Mouse (Mus musculus): ENCODE data around the gene Fgfr2. TPM values are rescaled to one million over a fixed set of nuclear protein-coding genes. Genes with fewer than 3 reads are reported as not detected.

Fgfr2 gene
- total and polyA plus RNA-seq, 2 experiments from 2014 or later: 12.1 to 32.6 TPM

GRCm38 (mm10) chr7:130664037-130664436, 2459.1 kb downstream of the Fgfr2 start:
- 96% methylated on average over 5 of the region's 5 CpGs for WGBS
- ATAC-seq (ENCODE audit: low FRiP score): no peak
- H3K4me3 ChIP-seq (ENCODE audit: low read depth, low read length): no peak overlapping the region
- DNase-seq (ENCODE audit: low spot score): no peak
- H3K9ac ChIP-seq (replicated peaks; ENCODE audit: low read length, poor library complexity, severe bottlenecking): no peak overlapping the region
- TF ChIP-seq CTCF (IDR thresholded peaks at IDR 0.05): no peak
- no peaks in the 10 kb centered on the region for H3K4me1 ChIP-seq (ENCODE audit: insufficient read depth, low read length)
- no peak overlapping the region for H3K27ac ChIP-seq (ENCODE audit: low read depth, low read length)
- H3K4me2 ChIP-seq (ENCODE audit: low read depth, low read length, poor library complexity, severe bottlenecking): no peak overlapping the region
- no peaks in the 10 kb centered on the region for H3K9me3 ChIP-seq (ENCODE audit: low read length)
- no peaks in the 10 kb centered on the region for H3K27me3 ChIP-seq (ENCODE audit: insufficient read depth, low read length)
- H3K36me3 ChIP-seq (ENCODE audit: insufficient read depth, low read length): no peaks in the 10 kb centered on the region

- Histone ChIP-seq H3K27me3 (ENCODE audit: insufficient read depth, low read length) (no peaks in the 10 kb centered on the region), H3K36me3 (ENCODE audit: insufficient read depth, low read length) (no peaks in the 10 kb centered on the region), H3K9me3 (ENCODE audit: low read length) (no peaks in the 10 kb centered on the region), H3K4me3 (ENCODE audit: low read depth, low read length) (no peak overlapping the region), H3K4me2 (ENCODE audit: low read depth, low read length, poor library complexity, severe bottlenecking) (no peak overlapping the region), H3K27ac (ENCODE audit: low read depth, low read length) (no peak overlapping the region), H3K4me1 (ENCODE audit: insufficient read depth, low read length) (no peaks in the 10 kb centered on the region), H3K9ac (replicated peaks; ENCODE audit: low read length, poor library complexity, severe bottlenecking) (no peak overlapping the region)
- WGBS: 61% methylated on average over 4 of the region's 4 CpGs
- no peak for ATAC-seq (ENCODE audit: low FRiP score)
- no peak for DNase-seq (ENCODE audit: low spot score)
- no peak for TF ChIP-seq CTCF (IDR thresholded peaks at IDR 0.05)
These were observed 2460.3 kb downstream of the Fgfr2 start for GRCm38 (mm10) chr7:130662869-130663268.

DNA sequence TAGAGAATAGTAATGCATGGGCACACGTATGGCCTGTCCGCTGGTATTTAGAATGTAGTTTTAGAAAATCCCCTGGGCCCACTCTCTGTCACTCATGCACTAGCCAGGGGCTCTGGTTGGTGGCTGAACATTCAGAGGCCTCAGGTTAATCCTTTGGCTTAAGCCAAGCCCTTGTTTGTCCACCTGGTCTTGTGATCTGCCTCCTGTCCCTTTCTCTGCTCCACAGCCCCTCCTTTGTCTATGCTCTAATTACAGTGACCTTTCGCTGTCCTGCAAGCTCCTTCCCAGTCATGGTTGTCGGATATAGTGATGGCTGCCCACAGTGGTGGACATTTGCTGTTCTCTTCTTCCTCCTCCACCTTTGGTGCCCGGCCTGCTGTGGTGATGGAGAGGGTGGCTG, 2460.9 kb downstream of the Fgfr2 start:
- 51% methylated on average over 5 of the region's 5 CpGs for WGBS
- Histone ChIP-seq H3K4me1 (ENCODE audit: insufficient read depth, low read length) (no peaks in the 10 kb centered on the region), H3K4me2 (ENCODE audit: low read depth, low read length, poor library complexity, severe bottlenecking) (no peak overlapping the region), H3K36me3 (ENCODE audit: insufficient read depth, low read length) (no peaks in the 10 kb centered on the region), H3K27ac (ENCODE audit: low read depth, low read length) (no peak overlapping the region), H3K4me3 (ENCODE audit: low read depth, low read length) (no peak overlapping the region), H3K9ac (replicated peaks; ENCODE audit: low read length, poor library complexity, severe bottlenecking) (no peak overlapping the region), H3K9me3 (ENCODE audit: low read length) (no peaks in the 10 kb centered on the region), H3K27me3 (ENCODE audit: insufficient read depth, low read length) (no peaks in the 10 kb centered on the region)
- ATAC-seq (ENCODE audit: low FRiP score): no peak
- no peak for DNase-seq (ENCODE audit: low spot score)
- no peak for TF ChIP-seq CTCF (IDR thresholded peaks at IDR 0.05)

DNA sequence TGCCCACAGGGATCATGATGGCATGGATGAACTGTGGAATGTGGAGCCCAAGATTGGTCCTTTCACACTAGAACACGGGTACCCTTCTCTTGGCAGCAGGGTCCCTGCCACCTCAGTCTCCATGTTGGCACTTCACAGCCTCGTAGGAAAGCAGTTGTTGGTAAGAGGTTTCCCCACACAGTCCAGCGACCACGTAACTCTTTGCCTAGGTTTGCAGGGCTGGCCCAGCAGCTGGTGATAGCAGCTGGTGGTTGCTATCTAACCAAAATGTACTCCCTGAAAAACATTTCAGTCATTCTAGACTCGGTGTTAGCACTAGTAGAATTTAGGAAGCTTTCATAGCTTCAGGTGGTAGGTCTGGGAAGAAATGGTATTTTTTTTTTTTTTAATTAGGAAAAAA, 2464.0 kb downstream of the Fgfr2 start:
- WGBS: 94% methylated on average over 5 of the region's 5 CpGs
- Histone ChIP-seq H3K9ac (replicated peaks; ENCODE audit: low read length, poor library complexity, severe bottlenecking) (no peak overlapping the region), H3K4me1 (ENCODE audit: insufficient read depth, low read length) (no peaks in the 10 kb centered on the region), H3K4me3 (ENCODE audit: low read depth, low read length) (no peak overlapping the region), H3K27me3 (ENCODE audit: insufficient read depth, low read length) (no peaks in the 10 kb centered on the region), H3K27ac (ENCODE audit: low read depth, low read length) (no peak overlapping the region), H3K4me2 (ENCODE audit: low read depth, low read length, poor library complexity, severe bottlenecking) (no peak overlapping the region), H3K9me3 (ENCODE audit: low read length) (no peaks in the 10 kb centered on the region), H3K36me3 (ENCODE audit: insufficient read depth, low read length) (no peaks in the 10 kb centered on the region)
- no peak for DNase-seq (ENCODE audit: low spot score)
- ATAC-seq (ENCODE audit: low FRiP score): no peak
- TF ChIP-seq CTCF (IDR thresholded peaks at IDR 0.05): no peak

DNA sequence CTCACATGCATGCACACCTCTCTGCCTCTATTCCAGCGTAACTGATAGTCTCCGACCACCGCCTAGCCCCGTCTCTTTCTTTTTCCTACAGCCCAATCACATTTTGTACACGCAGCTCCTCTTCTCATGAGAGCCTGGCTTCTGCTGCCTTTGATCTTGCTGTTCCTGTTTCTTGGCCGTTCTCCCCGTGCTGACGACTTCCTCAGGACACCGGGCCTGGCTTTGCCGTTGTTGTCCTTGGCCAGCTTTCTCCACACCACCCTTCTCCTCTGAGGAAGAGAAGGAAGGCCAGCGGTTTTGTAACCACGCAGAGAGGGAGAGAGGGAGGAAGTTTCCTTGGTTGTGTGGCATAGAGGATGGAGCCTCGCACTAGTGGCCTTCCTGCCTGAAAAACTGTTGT, 2465.4 kb downstream of the Fgfr2 start:
- no peak for TF ChIP-seq CTCF (IDR thresholded peaks at IDR 0.05)
- H3K9me3 ChIP-seq (ENCODE audit: low read length): no peaks in the 10 kb centered on the region
- ATAC-seq (ENCODE audit: low FRiP score) (no peak), DNase-seq (ENCODE audit: low spot score) (no peak)
- H3K9ac ChIP-seq (replicated peaks; ENCODE audit: low read length, poor library complexity, severe bottlenecking): no peak overlapping the region
- no peaks in the 10 kb centered on the region for H3K36me3 ChIP-seq (ENCODE audit: insufficient read depth, low read length)
- H3K4me2 ChIP-seq (ENCODE audit: low read depth, low read length, poor library complexity, severe bottlenecking): no peak overlapping the region
- no peaks in the 10 kb centered on the region for H3K27me3 ChIP-seq (ENCODE audit: insufficient read depth, low read length)
- H3K4me1 ChIP-seq (ENCODE audit: insufficient read depth, low read length): no peaks in the 10 kb centered on the region
- no peak overlapping the region for H3K4me3 ChIP-seq (ENCODE audit: low read depth, low read length)
- 81% methylated on average over 13 of the region's 13 CpGs for WGBS
- no peak overlapping the region for H3K27ac ChIP-seq (ENCODE audit: low read depth, low read length)

- no peaks in the 10 kb centered on the region for H3K36me3 ChIP-seq (ENCODE audit: insufficient read depth, low read length)
- no peak overlapping the region for H3K4me2 ChIP-seq (ENCODE audit: low read depth, low read length, poor library complexity, severe bottlenecking)
- no peak overlapping the region for H3K9ac ChIP-seq (replicated peaks; ENCODE audit: low read length, poor library complexity, severe bottlenecking)
- no peak for TF ChIP-seq CTCF (IDR thresholded peaks at IDR 0.05)
- no peaks in the 10 kb centered on the region for H3K9me3 ChIP-seq (ENCODE audit: low read length)
- WGBS: 94% methylated on average over 8 of the region's 8 CpGs
- no peak overlapping the region for H3K27ac ChIP-seq (ENCODE audit: low read depth, low read length)
- H3K27me3 ChIP-seq (ENCODE audit: insufficient read depth, low read length): no peaks in the 10 kb centered on the region
- ATAC-seq (ENCODE audit: low FRiP score): no peak
- no peak for DNase-seq (ENCODE audit: low spot score)
- no peaks in the 10 kb centered on the region for H3K4me1 ChIP-seq (ENCODE audit: insufficient read depth, low read length)
- no peak overlapping the region for H3K4me3 ChIP-seq (ENCODE audit: low read depth, low read length)
These were observed 2466.2 kb downstream of the Fgfr2 start for GRCm38 (mm10) chr7:130656965-130657364.

Data from midbrain, postnatal 0 days (tissue).